Mouse (Mus musculus) neutrophil, adult 5-6 weeks (primary cell): Measurements from ENCODE around the gene Ttc4. TPM values are rescaled to one million over a fixed set of nuclear protein-coding genes. Genes with fewer than 3 reads are reported as not detected.
A peak's percentile ranks its signal among the peaks of the same experiment; 100 is the strongest.

Experiments used
- ATAC-seq: fragments of 151-379, 151-347 bp; 2 replicates; pipeline ENCODE4 v1.8.0; 2017; ENCODE audit warnings: mild to moderate bottlenecking, moderate TSS enrichment; ENCODE audit not compliant: insufficient number of reproducible peaks, poor library complexity, low FRiP score, severe bottlenecking; ENCODE audit errors: extremely low read depth
- total RNA-seq: library from RNA; stranded (forward); fragments of 200-1000 nt; gene quantifications from 2 replicates; pipeline ENCODE4 v1.2.3, GENCODE M21; 2017

The Ttc4 gene
- total RNA-seq, 1 experiment from 2014 or later: 29.7 TPM

GRCm38 (mm10) chr4:106655681-106656080, 23.1 kb downstream of the Ttc4 start:
- ATAC-seq: no peak

- no peak for ATAC-seq
Measured at GRCm38 (mm10) chr4:106653051-106653450, 25.7 kb downstream of the Ttc4 start.

GRCm38 (mm10) chr4:106652546-106652945, 26.2 kb downstream of the Ttc4 start:
- no peak for ATAC-seq

GRCm38 (mm10) chr4:106650833-106651527, 27.8 kb downstream of the Ttc4 start, which contains the start of gene Pars2:
Gene Pars2, plus strand, starts transcription at chr4:106651069.
- peak; percentile 92 for ATAC-seq

- ATAC-seq: no peak
Measured at GRCm38 (mm10) chr4:106647137-106647536, 31.6 kb downstream of the Ttc4 start.

- no peak for ATAC-seq
Measured at GRCm38 (mm10) chr4:106645797-106646196, 32.9 kb downstream of the Ttc4 start.

GRCm38 (mm10) chr4:106644218-106644610, 34.5 kb downstream of the Ttc4 start:
- no peak for ATAC-seq

GRCm38 (mm10) chr4:106643483-106644217, 35.1 kb downstream of the Ttc4 start:
- no peak for ATAC-seq

- no peak for ATAC-seq
Measured at GRCm38 (mm10) chr4:106634086-106634479, 44.7 kb downstream of the Ttc4 start.

GRCm38 (mm10) chr4:106633281-106634085, 45.3 kb downstream of the Ttc4 start:
- no peak for ATAC-seq

- ATAC-seq: no peak
Measured at GRCm38 (mm10) chr4:106632313-106632712, 46.4 kb downstream of the Ttc4 start.

GRCm38 (mm10) chr4:106630333-106631220, 48.2 kb downstream of the Ttc4 start:
- no peak for ATAC-seq

GRCm38 (mm10) chr4:106629374-106629773, 49.4 kb downstream of the Ttc4 start:
- no peak for ATAC-seq

GRCm38 (mm10) chr4:106628650-106629360, 49.9 kb downstream of the Ttc4 start:
- ATAC-seq: no peak

GRCm38 (mm10) chr4:106627809-106628208, 50.9 kb downstream of the Ttc4 start:
- ATAC-seq: no peak

GRCm38 (mm10) chr4:106624271-106624670, 54.5 kb downstream of the Ttc4 start:
- no peak for ATAC-seq

- no peak for ATAC-seq
Measured at GRCm38 (mm10) chr4:106622712-106623111, 56.0 kb downstream of the Ttc4 start.

GRCm38 (mm10) chr4:106622030-106622493, 56.7 kb downstream of the Ttc4 start, which contains the start of gene Ttc22:
Gene Ttc22, plus strand, starts transcription at chr4:106622432.
- no peak for ATAC-seq
